Mouse (Mus musculus) T-helper 1 cell (primary cell): ENCODE results near the gene Lrmda.

Experiments used
- in situ Hi-C: fragments of 300-600 bp; cut with MboI, MseI; formaldehyde crosslinking; loops from one replicate; pipeline ENCODE4 v1.15.1; 2025; ENCODE audit warnings: high pct_unique_total_duplicates

Lrmda gene

GRCm38 (mm10) chr14:22495286-22495685, 475.8 kb downstream of the Lrmda start:
- in situ Hi-C loops: no loop called here

- in situ Hi-C loops: no loop called here
These were observed 478.2 kb downstream of the Lrmda start for GRCm38 (mm10) chr14:22497636-22498131.

GRCm38 (mm10) chr14:22509747-22510530, 490.4 kb downstream of the Lrmda start:
- in situ Hi-C loops: no loop called here

- in situ Hi-C loops: no loop called here
These were observed 490.9 kb downstream of the Lrmda start for GRCm38 (mm10) chr14:22510531-22510785.

GRCm38 (mm10) chr14:22514362-22515084, 495.0 kb downstream of the Lrmda start:
- in situ Hi-C loops: no loop called here

GRCm38 (mm10) chr14:22530706-22531105, 511.2 kb downstream of the Lrmda start:
- in situ Hi-C loops: no loop called here

- in situ Hi-C loops: no loop called here
These were observed 514.0 kb downstream of the Lrmda start for GRCm38 (mm10) chr14:22533501-22533900.

- in situ Hi-C loops: no loop called here
These were observed 526.6 kb downstream of the Lrmda start for GRCm38 (mm10) chr14:22545887-22546675.

- in situ Hi-C loops: no loop called here
These were observed 527.1 kb downstream of the Lrmda start for GRCm38 (mm10) chr14:22546676-22546984.

- in situ Hi-C loops: no loop called here
These were observed 528.8 kb downstream of the Lrmda start for GRCm38 (mm10) chr14:22548286-22548685.

- in situ Hi-C loops: no loop called here
These were observed 529.7 kb downstream of the Lrmda start for GRCm38 (mm10) chr14:22549166-22549565.

GRCm38 (mm10) chr14:22552358-22552757, 532.8 kb downstream of the Lrmda start:
- in situ Hi-C loops: no loop called here

- in situ Hi-C loops: no loop called here
These were observed 533.3 kb downstream of the Lrmda start for GRCm38 (mm10) chr14:22552841-22553240.

- in situ Hi-C loops: no loop called here
These were observed 534.2 kb downstream of the Lrmda start for GRCm38 (mm10) chr14:22553717-22554116.

- in situ Hi-C loops: loop anchor here (10.0 kb wide), 1 partner anchor 598 kb away; no protein-coding TSS in a partner anchor
These were observed 553.0 kb downstream of the Lrmda start for GRCm38 (mm10) chr14:22572486-22572885.

- in situ Hi-C loops: loop anchor here (10.0 kb wide), 1 partner anchor 599 kb away; no protein-coding TSS in a partner anchor
These were observed 554.1 kb downstream of the Lrmda start for GRCm38 (mm10) chr14:22573585-22573984.

- in situ Hi-C loops: loop anchor here (10.0 kb wide), 1 partner anchor 599 kb away; no protein-coding TSS in a partner anchor
These were observed 554.5 kb downstream of the Lrmda start for GRCm38 (mm10) chr14:22574006-22574405.

GRCm38 (mm10) chr14:22576441-22576840, 556.9 kb downstream of the Lrmda start:
- in situ Hi-C loops: loop anchor here (10.0 kb wide), 1 partner anchor 602 kb away; no protein-coding TSS in a partner anchor

GRCm38 (mm10) chr14:22577411-22578037, 558.0 kb downstream of the Lrmda start:
- in situ Hi-C loops: loop anchor here (10.0 kb wide), 1 partner anchor 603 kb away; no protein-coding TSS in a partner anchor

GRCm38 (mm10) chr14:22578224-22578623, 558.7 kb downstream of the Lrmda start:
- in situ Hi-C loops: loop anchor here (10.0 kb wide), 1 partner anchor 603 kb away; no protein-coding TSS in a partner anchor

GRCm38 (mm10) chr14:22578986-22579385, 559.5 kb downstream of the Lrmda start:
- in situ Hi-C loops: loop anchor here (10.0 kb wide), 1 partner anchor 604 kb away; no protein-coding TSS in a partner anchor
